Mouse (Mus musculus) thymus, postnatal 10 days (tissue): ENCODE results near the gene Dhcr24.

Source experiments
- DNase-seq, 2 experiments: peaks; one replicate each; pipeline ENCODE4 v3.0.0; 2021; ENCODE audit warnings: low spot score in 2 of 2

Gene Dhcr24

DNA sequence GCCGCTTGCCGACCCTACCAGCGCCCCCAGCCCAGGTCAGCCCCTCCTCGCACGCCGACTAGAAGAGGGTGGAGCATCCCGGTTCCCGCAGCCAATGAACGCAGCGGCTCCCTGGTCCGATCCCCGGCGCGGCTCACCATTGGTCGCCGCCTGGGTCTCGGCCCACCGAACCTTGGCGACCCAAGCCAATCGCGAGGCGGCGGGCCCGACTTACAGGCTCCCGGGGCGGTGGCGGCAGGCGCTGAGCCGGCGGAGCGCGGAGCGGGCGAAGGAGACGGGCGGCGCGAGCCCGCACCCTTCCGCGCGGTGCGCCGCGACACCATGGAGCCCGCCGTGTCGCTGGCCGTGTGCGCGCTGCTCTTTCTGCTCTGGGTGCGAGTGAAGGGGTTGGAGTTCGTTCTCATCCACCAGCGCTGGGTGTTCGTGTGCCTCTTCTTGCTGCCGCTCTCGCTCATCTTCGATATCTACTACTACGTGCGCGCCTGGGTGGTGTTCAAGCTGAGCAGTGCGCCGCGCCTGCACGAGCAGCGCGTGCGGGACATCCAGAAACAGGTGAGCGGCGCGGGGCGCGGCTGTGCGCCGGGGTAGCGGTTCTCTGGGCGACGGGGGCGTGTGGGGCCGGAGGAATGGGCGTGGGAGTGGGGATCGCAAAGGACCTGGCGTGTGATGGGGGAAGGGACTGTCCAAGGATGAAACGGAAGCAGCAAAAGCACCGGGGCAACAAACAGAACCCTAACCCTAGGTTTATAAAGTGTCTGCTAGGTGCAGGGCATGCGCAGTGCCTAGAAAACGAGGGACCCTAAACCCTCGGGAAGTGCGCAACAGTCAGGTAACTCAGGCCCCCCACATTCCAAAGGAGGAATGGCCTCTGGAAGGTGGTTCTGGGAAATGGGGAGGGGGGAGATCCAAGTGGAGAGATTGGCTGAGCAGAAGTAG, at the start of gene Dhcr24:
Dhcr24 (plus strand) TSS at position 193 of the 936 bp plus-strand sequence.
- DNase-seq = peak; percentile 89 to 93

- no peak for DNase-seq
Measured at GRCm38 (mm10) chr4:106514606-106515005, 46.2 kb upstream of the Dhcr24 start.

DNA sequence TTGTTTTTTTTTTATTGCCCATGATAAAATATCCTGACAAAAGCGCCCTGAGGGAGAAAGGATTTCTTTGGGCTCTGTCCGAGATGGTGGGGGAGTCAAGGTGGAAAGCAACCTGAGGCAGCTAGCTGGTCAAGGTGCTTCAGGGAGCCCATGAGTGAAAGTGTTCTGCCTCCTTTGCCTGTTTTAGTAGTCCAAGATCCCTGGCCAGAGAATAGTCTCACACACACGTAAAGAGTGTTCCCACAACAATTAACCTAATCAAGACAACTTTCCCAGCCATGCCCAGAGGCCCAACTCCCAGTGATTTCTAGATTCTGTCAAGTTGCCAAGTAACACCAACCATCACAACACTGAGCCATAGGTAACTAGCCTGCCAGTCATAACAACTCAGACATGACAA, 38.3 kb upstream of the Dhcr24 start:
- DNase-seq = no peak

DNA sequence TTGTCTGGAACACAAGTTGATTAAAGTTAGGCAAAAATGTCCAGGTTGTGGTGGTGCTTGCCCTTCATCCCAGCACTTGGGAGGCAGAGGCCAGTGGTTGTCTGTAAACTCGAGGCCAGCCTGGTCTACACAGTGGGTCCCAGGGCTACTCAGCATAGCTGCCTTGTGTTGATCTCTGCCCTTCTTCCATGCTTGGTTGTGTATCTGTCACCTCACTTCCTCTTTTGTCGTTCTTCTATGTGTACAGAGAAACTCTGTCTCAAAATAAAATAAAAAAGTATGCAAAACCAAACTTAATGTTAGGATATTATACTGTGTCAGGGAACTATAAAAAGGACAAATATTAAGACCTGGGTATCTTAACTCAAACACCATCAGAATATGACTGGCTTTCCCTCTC, 36.7 kb upstream of the Dhcr24 start:
- no peak for DNase-seq

- DNase-seq = no peak
Measured at GRCm38 (mm10) chr4:106525001-106525400, 35.8 kb upstream of the Dhcr24 start.

DNA sequence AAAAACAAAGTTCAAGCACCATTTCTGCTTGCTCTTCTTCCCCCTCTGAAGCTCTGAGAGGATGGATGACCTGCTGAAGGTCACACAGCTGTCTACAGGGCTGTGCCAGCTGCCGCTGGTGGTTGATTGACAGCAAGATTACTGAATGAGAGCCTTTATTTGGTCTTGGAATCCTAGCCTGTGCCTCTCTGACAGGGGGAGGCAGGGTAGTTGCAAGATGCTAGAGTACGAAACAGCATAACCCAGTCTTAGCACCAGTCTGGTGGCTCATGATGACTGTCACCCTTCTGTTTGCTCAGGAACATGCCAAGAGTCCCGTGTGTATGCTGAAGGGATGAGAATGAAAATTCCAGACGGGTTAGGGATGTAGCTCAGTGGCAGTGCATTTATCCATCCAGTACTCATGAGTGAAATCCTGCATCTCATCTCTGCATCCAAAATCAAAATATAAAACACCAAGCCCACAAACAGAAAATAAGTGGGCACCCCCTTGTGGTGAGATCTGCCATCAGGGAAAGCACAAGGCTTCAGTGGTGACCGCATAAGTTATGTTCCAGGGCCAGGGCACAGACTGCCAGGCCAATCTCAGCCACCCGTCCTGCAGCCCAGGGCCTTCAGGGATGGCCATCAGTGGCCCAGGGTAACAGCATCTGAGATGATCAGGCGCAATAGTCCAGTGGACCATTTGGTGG, 32.8 kb upstream of the Dhcr24 start:
- no peak for DNase-seq

GRCm38 (mm10) chr4:106529375-106530112, 31.3 kb upstream of the Dhcr24 start:
- peak; percentile 68 to 91 for DNase-seq

GRCm38 (mm10) chr4:106530113-106530482, 30.7 kb upstream of the Dhcr24 start:
- peak in 1 of 2 experiments; percentile 10 for DNase-seq

- DNase-seq = peak; percentile 49 to 55
Measured at GRCm38 (mm10) chr4:106533421-106534080, 27.3 kb upstream of the Dhcr24 start.

GRCm38 (mm10) chr4:106534256-106534655, 26.6 kb upstream of the Dhcr24 start:
- no peak for DNase-seq

GRCm38 (mm10) chr4:106539756-106540155, 21.1 kb upstream of the Dhcr24 start:
- no peak for DNase-seq

- no peak for DNase-seq
Measured at GRCm38 (mm10) chr4:106541491-106541890, 19.3 kb upstream of the Dhcr24 start.

- DNase-seq = no peak
Measured at GRCm38 (mm10) chr4:106542211-106542610, 18.6 kb upstream of the Dhcr24 start.

- DNase-seq = no peak
Measured at GRCm38 (mm10) chr4:106545817-106546373, 14.9 kb upstream of the Dhcr24 start.

- no peak for DNase-seq
Measured at GRCm38 (mm10) chr4:106546896-106547295, 13.9 kb upstream of the Dhcr24 start.

- DNase-seq = no peak
Measured at GRCm38 (mm10) chr4:106548113-106548512, 12.7 kb upstream of the Dhcr24 start.

DNA sequence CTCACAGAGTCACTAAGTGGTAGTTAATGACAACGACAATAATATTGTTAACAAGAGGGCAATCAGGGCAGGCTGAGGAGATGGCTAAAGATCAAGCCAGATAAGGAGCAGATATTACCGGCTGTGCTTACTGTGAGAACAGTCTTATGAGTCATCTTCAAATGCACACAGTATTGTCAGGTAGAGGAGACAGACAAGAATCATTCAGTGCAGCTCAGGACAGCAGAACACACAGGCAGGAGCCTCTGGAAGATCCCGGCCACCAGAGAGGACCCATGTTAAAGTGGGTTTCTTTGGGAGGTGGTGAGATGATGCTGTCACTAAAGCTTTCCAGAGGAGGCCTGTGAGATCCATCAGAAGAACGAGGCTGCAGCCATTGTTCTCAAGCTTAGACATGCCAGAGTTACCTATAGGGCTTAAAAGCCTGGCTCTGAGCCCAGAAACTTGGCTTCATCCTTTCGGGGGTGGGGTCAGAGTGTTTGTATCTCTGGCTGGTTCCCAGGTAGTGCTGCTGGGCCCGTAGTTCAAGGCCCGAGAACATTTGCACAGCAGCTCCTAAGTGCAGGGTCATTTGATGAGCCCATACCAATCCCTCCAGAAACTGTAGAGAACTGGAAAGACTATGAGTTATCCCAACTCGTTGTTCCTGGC, 10.2 kb upstream of the Dhcr24 start:
- no peak for DNase-seq

DNA sequence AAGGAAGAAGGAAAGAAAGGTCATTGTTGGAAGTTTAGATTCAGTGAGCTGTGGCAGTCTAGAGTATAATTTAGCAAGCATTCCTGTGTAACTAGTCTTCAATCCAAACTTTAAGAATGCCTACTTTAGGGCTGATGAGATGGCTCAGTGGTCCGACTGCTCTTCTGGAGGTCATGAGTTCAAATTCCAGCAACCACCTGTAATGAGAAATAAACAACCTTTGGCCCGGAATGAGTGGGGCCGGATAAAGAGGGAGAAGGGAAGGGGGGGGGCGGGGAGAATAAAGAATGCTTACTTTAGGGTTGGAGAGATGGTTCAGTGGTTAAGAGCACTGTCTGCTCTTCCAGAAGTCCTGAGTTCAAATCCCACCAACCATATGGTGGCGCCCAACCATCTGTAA, 3.6 kb upstream of the Dhcr24 start:
- no peak for DNase-seq

DNA sequence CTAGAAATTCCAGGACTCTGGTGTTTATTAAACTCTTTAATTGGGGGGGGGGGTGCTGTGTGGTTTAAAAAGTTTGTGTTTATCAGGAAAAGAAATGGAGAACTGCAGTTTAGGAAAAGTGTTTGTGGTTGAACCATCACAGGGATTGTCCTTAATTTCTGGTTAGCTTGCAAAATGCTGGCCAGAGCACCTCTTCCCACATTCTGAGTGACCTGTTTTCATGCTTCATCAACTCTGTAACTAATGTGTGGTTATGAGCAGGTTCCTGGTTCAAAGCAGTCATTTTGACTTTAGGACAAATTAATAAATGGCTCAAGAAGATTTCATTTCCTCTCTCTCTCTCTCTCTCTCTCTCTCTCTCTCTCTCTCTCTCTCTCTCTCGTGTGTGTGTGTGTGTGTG, 2.9 kb upstream of the Dhcr24 start:
- DNase-seq = no peak

GRCm38 (mm10) chr4:106559343-106560212, 1.3 kb upstream of the Dhcr24 start:
- no peak for DNase-seq
